Mouse (Mus musculus) brain, embryonic 14.5 days (tissue): Measurements from ENCODE around the gene Vmn2r112. TPM values are rescaled to one million over a fixed set of nuclear protein-coding genes. Genes with fewer than 3 reads are reported as not detected.
"Not testable (repeated sequence)": the region's sequence is repeated elsewhere in the genome, so short reads cannot be mapped to it uniquely, and the experiment has no call there.

ENCODE experiments used
- DNase-seq: peaks from one replicate; pipeline ENCODE4 v3.0.0-alpha.2; 2011; ENCODE audit warnings: low read depth
- CTCF ChIP-seq: fragments of 200-500 bp; IDR thresholded peaks from 2 replicates; pipeline ENCODE4 v1.5.1; 2012; ENCODE audit warnings: inconsistent platforms, mild to moderate bottlenecking, moderate library complexity, borderline replicate concordance; ENCODE audit not compliant: insufficient read depth, insufficient read length; ENCODE audit errors: extremely low read depth
- POLR2A ChIP-seq: fragments of 200-500 bp; IDR thresholded peaks from 2 replicates; pipeline ENCODE4 v1.6.1; 2012; ENCODE audit warnings: mild to moderate bottlenecking, inconsistent platforms, borderline replicate concordance; ENCODE audit not compliant: poor library complexity, insufficient read depth, insufficient read length, severe bottlenecking; ENCODE audit errors: extremely low read depth
- polyA plus RNA-seq: library from polyadenylated mRNA; depleted of rRNA; stranded (reverse); fragments of >200 nt; gene quantifications from 2 replicates; pipeline ENCODE4 v1.2.3, GENCODE M21; 2012; rRNA removed

Gene Vmn2r112
- not detected in 2 replicates for polyA plus RNA-seq

GRCm38 (mm10) chr17:22600651-22601050, at the start of gene Vmn2r112:
Gene Vmn2r112, plus strand, starts transcription at chr17:22600951.
- DNase-seq, result not testable (repeated sequence)

GRCm38 (mm10) chr17:22573382-22573781, 27.4 kb upstream of the Vmn2r112 start, which contains the start of gene Vmn2r111:
Gene Vmn2r111, minus strand, starts transcription at chr17:22573482.
- DNase-seq, result not testable (repeated sequence)

GRCm38 (mm10) chr17:22630646-22631045, 29.9 kb downstream of the Vmn2r112 start:
- no peak for DNase-seq
- no peak for TF ChIP-seq CTCF
- TF ChIP-seq POLR2A, result no peak

Other genes starting within 250 kb of the Vmn2r112 start
- 7.4 and 8.3 TPM in 2 replicates for gene Zfp944, start 239.6 kb upstream of the Vmn2r112 start, polyA plus RNA-seq
- 2.1 and 2.7 TPM in 2 replicates for gene Zfp758, start 239.5 kb upstream of the Vmn2r112 start, polyA plus RNA-seq
- 21.8 and 22.9 TPM in 2 replicates for gene Zfp946, start 176.7 kb upstream of the Vmn2r112 start, polyA plus RNA-seq
- not detected in 2 replicates for gene Vmn2r111, start 27.5 kb upstream of the Vmn2r112 start, polyA plus RNA-seq